Mouse (Mus musculus): Measurements from ENCODE around the gene Uvrag.

The Uvrag gene

GRCm38 (mm10) chr7:99164873-99165410 is 24.0 kb upstream of the Uvrag start:
- no peak for DNase-seq

DNA sequence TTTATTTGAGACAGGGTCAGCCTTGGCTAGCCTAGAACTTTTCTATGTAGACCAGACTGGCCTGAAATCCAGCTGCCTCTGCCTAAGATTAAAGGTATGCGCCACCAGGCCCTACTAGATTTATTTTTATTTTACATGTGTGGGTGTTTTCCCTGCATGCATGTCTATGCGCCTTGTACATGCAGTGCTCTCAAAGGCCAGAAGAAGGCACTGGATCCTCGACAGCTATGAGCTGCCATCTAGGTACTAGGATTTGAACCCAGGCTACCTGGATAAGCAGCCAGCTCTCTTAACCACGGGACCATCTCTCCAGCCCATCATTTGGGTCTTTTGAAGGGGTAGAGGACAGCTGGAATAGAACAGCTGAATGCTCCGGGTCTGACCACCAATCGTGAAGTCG is 21.5 kb upstream of the Uvrag start:
- DNase-seq, result no peak

- DNase-seq, result no peak
Observed at GRCm38 (mm10) chr7:99161961-99162360, 21.0 kb upstream of the Uvrag start.

DNA sequence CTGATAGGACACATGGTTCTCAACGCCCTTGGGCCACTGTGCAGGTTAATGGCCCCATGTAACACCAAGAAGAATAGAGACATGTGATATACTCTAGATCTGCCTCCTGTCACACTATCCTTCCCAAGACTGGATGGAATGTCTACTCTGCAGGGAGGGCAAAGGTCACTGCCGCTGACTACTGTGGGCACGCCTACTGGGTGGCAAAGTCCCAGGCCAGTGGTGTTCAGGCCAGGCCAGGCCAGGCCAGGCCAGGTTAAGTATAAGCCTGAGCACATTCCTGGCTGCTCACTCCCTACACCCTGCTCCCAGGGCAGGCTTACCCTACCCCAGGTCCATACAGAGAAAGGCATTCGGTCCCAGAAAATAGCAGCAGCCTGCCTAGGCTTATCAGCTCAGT is 20.6 kb upstream of the Uvrag start:
- DNase-seq, result no peak

GRCm38 (mm10) chr7:99160995-99161394 is 20.1 kb upstream of the Uvrag start:
- no peak for DNase-seq

- no peak for DNase-seq
Observed at GRCm38 (mm10) chr7:99159446-99159845, 18.5 kb upstream of the Uvrag start.

GRCm38 (mm10) chr7:99158904-99159303 is 18.0 kb upstream of the Uvrag start:
- no peak for DNase-seq

- no peak for DNase-seq
Observed at GRCm38 (mm10) chr7:99158011-99158410, 17.1 kb upstream of the Uvrag start.

- no peak for DNase-seq
Observed at GRCm38 (mm10) chr7:99156737-99157136, 15.8 kb upstream of the Uvrag start.

GRCm38 (mm10) chr7:99155311-99156289 is 14.7 kb upstream of the Uvrag start:
- DNase-seq, result no peak

- no peak for DNase-seq
Observed at GRCm38 (mm10) chr7:99154648-99155151, 13.8 kb upstream of the Uvrag start.

GRCm38 (mm10) chr7:99153686-99154202 is 12.8 kb upstream of the Uvrag start:
- no peak for DNase-seq

DNA sequence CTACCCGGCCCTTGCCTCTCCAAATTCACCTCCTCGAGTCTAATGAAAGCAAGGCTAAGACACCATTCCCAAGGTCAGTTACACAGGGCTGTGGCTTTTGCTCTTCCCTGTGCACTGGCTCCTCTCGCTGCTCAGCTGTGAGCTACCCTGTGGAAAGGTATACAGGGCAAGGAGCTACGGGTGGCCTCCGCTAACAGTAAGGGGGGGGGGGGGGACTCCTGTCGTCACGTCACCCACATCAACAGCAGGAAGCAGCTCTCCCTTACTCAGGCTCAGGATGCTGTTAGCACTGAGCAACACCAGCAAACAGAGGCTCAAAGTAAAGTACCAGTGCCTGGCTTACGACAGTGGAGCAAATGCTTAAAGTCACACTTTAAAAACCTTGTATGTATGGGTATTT is 11.8 kb upstream of the Uvrag start:
- no peak for DNase-seq

DNA sequence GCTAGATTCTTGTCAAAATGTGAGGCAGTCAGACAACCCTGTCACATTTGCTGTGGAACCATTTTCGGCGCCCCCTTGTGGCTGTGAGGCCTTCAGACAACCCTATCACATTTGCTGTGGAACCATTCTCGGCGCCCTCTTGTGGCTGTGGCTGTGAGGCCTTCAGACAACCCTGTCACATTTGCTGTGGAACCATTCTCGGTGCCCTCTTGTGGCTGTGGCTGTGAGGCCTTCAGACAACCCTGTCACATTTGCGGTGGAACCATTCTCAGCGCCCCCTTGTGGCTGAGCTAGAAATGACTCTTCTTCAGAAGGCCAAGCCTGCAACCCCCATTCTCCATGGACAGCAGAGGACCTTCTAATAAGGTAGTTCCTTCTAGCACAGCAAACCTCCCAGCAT is 10.4 kb upstream of the Uvrag start:
- DNase-seq, result peak; percentile 96 to 98

GRCm38 (mm10) chr7:99149017-99149416 is 8.1 kb upstream of the Uvrag start:
- DNase-seq, result no peak

DNA sequence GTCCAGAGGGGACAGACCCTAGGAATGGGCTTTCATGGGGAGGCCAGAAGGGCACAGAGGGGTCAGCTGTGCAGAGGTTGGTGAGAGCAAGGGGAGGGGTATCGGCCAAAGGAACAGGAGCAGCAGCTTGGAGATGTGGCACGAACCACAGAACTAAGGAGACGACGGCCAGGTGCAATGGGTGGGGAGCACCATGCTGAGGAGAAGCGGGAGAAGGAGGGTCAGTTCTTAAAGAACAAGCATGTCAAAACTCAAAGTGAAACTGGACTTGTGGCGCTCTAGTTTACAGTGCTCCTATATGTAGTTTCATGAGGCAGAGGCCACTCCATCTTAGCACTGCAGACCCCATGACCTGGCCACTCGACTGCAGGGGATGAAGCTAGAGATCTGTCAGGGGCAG is 6.6 kb upstream of the Uvrag start:
- no peak for DNase-seq

- no peak for DNase-seq
Observed at GRCm38 (mm10) chr7:99146906-99147305, 6.0 kb upstream of the Uvrag start.

DNA sequence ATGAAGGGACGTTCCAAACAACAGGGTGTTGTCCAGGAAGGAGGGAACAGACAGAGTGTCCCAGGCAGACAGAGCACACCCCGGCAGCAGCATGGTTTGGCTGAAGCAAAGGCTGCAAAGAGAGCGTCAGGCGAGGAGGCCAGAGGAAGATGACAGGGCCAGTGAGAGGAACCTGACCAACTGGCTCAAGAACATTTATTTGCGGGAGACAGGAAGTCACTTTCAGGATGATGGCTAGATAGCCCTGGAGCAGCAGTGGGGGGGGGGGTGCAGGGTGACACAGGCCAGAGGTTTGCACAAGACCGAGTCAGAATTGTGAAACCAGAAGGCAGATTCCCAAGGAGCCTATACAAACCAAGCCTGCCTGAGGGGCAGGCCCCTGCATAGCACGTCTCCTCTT is 5.1 kb upstream of the Uvrag start:
- no peak for DNase-seq

DNA sequence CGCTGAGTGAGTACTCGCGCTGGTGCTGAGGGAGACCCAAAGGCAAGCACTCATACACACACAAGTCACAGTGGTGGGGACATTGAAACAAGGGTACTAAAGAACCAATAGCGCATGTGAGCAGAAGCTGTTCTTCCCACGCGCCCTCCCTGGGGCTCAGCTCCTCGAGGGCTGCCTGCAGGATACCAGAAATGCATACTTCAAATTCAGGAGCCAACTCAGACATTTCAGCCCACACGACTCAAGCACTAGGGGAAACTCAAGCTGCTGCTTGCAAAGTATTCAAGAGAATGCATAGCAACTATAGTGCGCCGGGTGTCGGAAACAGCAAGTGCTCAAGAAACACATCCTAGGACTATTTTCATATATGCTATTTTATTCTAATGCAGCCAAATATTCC is 3.7 kb upstream of the Uvrag start:
- no peak for DNase-seq

GRCm38 (mm10) chr7:99143244-99143643 is 2.3 kb upstream of the Uvrag start:
- no peak for DNase-seq

DNA sequence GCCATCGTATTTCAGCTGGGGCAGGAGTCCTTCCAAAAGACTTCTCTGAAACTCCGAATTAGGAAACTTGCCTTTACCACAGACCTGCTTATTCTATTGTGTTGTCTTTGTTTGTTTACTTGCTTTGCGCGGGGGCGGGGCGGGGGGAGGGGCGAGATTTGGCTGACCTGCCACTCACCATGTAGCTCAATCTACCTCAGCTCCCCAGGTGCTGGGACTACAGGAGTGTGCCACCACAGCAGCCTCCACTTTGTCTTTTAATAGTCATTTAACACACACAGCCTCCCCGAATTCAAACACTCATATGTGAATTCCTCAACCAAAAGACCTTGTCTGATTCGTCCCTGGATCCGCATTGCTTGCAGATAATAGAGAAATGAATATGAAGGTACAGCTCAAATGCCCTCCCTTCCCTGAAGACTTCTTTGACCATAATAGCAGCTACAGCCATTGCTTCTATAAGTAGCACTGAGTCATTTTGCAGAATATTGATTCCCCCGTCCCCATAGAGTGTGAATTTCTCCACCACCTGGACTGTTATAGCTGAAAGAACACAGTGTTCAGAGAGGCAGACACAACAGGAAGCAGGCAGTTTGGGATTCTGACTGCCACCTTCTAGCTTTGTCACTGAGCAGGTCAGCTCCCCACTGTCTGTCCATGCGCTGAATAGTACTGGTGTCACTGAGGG is 1.1 kb upstream of the Uvrag start:
- no peak for DNase-seq

DNA sequence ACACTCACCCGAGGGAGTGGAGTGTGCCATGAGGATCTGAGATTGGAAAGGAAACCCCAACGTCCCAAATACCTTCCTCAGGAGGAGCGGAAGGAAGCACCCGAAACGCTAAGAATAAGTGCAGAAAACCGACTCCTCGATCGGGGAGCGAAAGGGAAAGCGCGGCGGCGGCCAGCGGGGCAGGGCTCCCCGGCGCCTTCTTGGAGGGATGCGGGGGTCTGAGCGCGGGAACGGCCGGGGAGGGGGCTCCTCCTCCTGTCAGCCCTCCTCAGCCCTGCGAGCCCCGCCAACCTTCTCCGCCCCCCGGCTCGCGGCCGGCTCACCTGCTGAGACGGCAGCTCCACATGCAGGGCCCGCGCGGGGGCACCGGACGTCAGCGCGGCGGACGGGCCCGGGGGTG is 430 bp downstream of the Uvrag start:
- no peak for DNase-seq

- DNase-seq, result peak; percentile 18 to 30
Observed at GRCm38 (mm10) chr7:99139841-99140491, 975 bp downstream of the Uvrag start.

Data from cerebellum, postnatal 36 days (tissue).